Mouse (Mus musculus) CH12.LX (cell line): ENCODE data around the gene Elane. TPM values are rescaled to one million over a fixed set of nuclear protein-coding genes. Genes with fewer than 3 reads are reported as not detected.

ENCODE experiments used
- DNase-seq: peaks from one replicate; pipeline ENCODE4 v3.0.0-alpha.2; 2013; ENCODE audit errors: extremely low read depth
- H3K27ac ChIP-seq: 2 replicates; pipeline ENCODE4 v1.5.1; 2012; ENCODE audit warnings: low read depth, mild to moderate bottlenecking, control low read depth, moderate library complexity; ENCODE audit not compliant: insufficient read depth
- H3K27me3 ChIP-seq: replicated peaks from 2 replicates; pipeline ENCODE3; 2012; ENCODE audit warnings: inconsistent platforms
- H3K36me3 ChIP-seq, 2 experiments: replicated peaks in 1 of 2; 2 replicates each; pipeline versions ENCODE3 to v1.6.1; 2012; ENCODE audit warnings: inconsistent platforms in 1 of 2, low read length in 1 of 2, mild to moderate bottlenecking in 1 of 2, mixed read lengths in 1 of 2, moderate library complexity in 1 of 2; ENCODE audit not compliant: control insufficient read depth in 1 of 2, insufficient read depth in 1 of 2
- H3K4me1 ChIP-seq, 2 experiments: 2 replicates each; pipeline ENCODE4 v1.6.1; 2012; ENCODE audit warnings: inconsistent platforms in 1 of 2, moderate library complexity in 1 of 2; ENCODE audit not compliant: insufficient read depth in 2 of 2, control insufficient read depth in 1 of 2
- H3K4me2 ChIP-seq: 2 replicates; pipeline ENCODE4 v1.6.1; 2012; ENCODE audit warnings: low read depth, mild to moderate bottlenecking, control low read depth; ENCODE audit not compliant: poor library complexity, insufficient read depth, severe bottlenecking
- H3K4me3 ChIP-seq, 3 experiments: fragments of 150-350 bp in 1 of 3; sonication (generic) in 1 of 3; replicated peaks in 1 of 3; 2 replicates each; pipeline versions ENCODE3 to v1.5.1; 2011 to 2012; ENCODE audit warnings: low read depth in 2 of 3, low read length in 2 of 3, mild to moderate bottlenecking in 2 of 3, moderate library complexity in 2 of 3, control low read depth in 1 of 3, improper control_type of control experiment in 1 of 3, inconsistent platforms in 1 of 3, mixed read lengths in 1 of 3; ENCODE audit not compliant: poor library complexity in 1 of 3
- H3K79me2 ChIP-seq: replicated peaks from 2 replicates; pipeline ENCODE4 v1.6.1; 2012; ENCODE audit warnings: mild to moderate bottlenecking, moderate library complexity; ENCODE audit not compliant: control insufficient read depth, poor library complexity, insufficient read depth, severe bottlenecking; ENCODE audit errors: extremely low read depth
- H3K9ac ChIP-seq: 2 replicates; pipeline ENCODE4 v1.6.1; 2012; ENCODE audit warnings: low read depth, mild to moderate bottlenecking, control low read depth, moderate library complexity; ENCODE audit not compliant: insufficient read depth
- H3K9me3 ChIP-seq: replicated peaks from 2 replicates; pipeline ENCODE3; 2012; ENCODE audit warnings: low read length, inconsistent platforms, mixed read lengths
- E2F4 ChIP-seq: IDR thresholded peaks from 2 replicates; pipeline ENCODE4 v1.6.1; 2011; ENCODE audit warnings: low read depth, low read length, improper control_type of control experiment; ENCODE audit not compliant: insufficient replicate concordance
- EP300 ChIP-seq: IDR thresholded peaks from 2 replicates; pipeline ENCODE4 v1.6.1; 2011; ENCODE audit warnings: low read length, improper control_type of control experiment
- HCFC1 ChIP-seq: IDR thresholded peaks from 2 replicates; pipeline ENCODE4 v1.6.1; 2012; ENCODE audit warnings: low read depth, mild to moderate bottlenecking, inconsistent platforms, low read length, improper control_type of control experiment
- JUN ChIP-seq: IDR thresholded peaks from 2 replicates; pipeline ENCODE4 v1.6.1; 2011; ENCODE audit warnings: low read depth, mild to moderate bottlenecking, low read length, improper control_type of control experiment, moderate library complexity; ENCODE audit not compliant: insufficient read depth
- JUND ChIP-seq: conservative IDR thresholded peaks from 2 replicates; pipeline ENCODE4 v1.6.1; 2011; ENCODE audit warnings: low read depth, low read length, improper control_type of control experiment
- MXI1 ChIP-seq: IDR thresholded peaks from 2 replicates; pipeline ENCODE4 v1.6.1; 2011; ENCODE audit warnings: mild to moderate bottlenecking, low read depth, low read length, improper control_type of control experiment
- NELFE ChIP-seq: IDR thresholded peaks from 2 replicates; pipeline ENCODE4 v1.6.1; 2011; ENCODE audit warnings: low read depth, low read length, improper control_type of control experiment
- POLR2AphosphoS2 ChIP-seq: IDR thresholded peaks from 2 replicates; pipeline ENCODE4 v1.6.1; 2011; ENCODE audit warnings: low read depth, low read length, improper control_type of control experiment
- RAD21 ChIP-seq: IDR thresholded peaks from 2 replicates; pipeline ENCODE4 v1.6.1; 2011; ENCODE audit warnings: low read depth, mild to moderate bottlenecking, low read length, improper control_type of control experiment, moderate library complexity
- RCOR1 ChIP-seq: conservative IDR thresholded peaks from 2 replicates; pipeline ENCODE4 v1.6.1; 2012; ENCODE audit warnings: low read depth, mild to moderate bottlenecking, inconsistent platforms, low read length, improper control_type of control experiment
- SIN3A ChIP-seq: IDR thresholded peaks from 2 replicates; pipeline ENCODE4 v1.6.1; 2012; ENCODE audit warnings: low read length, improper control_type of control experiment, inconsistent platforms
- TBP ChIP-seq: conservative IDR thresholded peaks from 2 replicates; pipeline ENCODE4 v1.6.1; 2011; ENCODE audit warnings: low read depth, low read length, improper control_type of control experiment
- TCF12 ChIP-seq: IDR thresholded peaks from 2 replicates; pipeline ENCODE4 v1.6.1; 2014; ENCODE audit warnings: low read depth, mild to moderate bottlenecking, inconsistent platforms, low read length, improper control_type of control experiment
- ZC3H11A ChIP-seq: IDR thresholded peaks from 2 replicates; pipeline ENCODE4 v1.6.1; 2012; ENCODE audit warnings: low read depth, mild to moderate bottlenecking, inconsistent platforms, low read length, improper control_type of control experiment
- ZMIZ1 ChIP-seq: IDR thresholded peaks from 2 replicates; pipeline ENCODE4 v1.6.1; 2012; ENCODE audit warnings: low read depth, mild to moderate bottlenecking, inconsistent platforms, low read length, improper control_type of control experiment
- ZNF384 ChIP-seq: IDR thresholded peaks from 2 replicates; pipeline ENCODE4 v1.6.1; 2012; ENCODE audit warnings: low read depth, low read length, improper control_type of control experiment, inconsistent platforms
- dilution Hi-C: fragments of 300-500 bp; cut with MboI; formaldehyde crosslinking; loops from 2 replicates; pipeline ENCODE4 v1.14.3; 2020; ENCODE audit warnings: low sequenced_read_pairs; ENCODE audit not compliant: extremely low pct_unique_long_range_greater_than_20kb, extremely low pct_ligation_motif_present
- in situ Hi-C: fragments of 300-500 bp; cut with MboI; formaldehyde crosslinking; loops from 3 replicates; pipeline ENCODE4 v1.14.3; 2019; ENCODE audit warnings: low sequenced_read_pairs, low pct_ligation_motif_present, low pct_unique_long_range_greater_than_20kb, mixed read lengths
- polyA plus RNA-seq: library from polyadenylated mRNA; unstranded; fragments of >175 nt; gene quantifications from 2 replicates; pipeline ENCODE4 v1.2.1, GENCODE M21; 2012; ENCODE audit warnings: low read depth; ENCODE audit not compliant: insufficient read length
- total RNA-seq, 2 experiments: library from RNA; depleted of rRNA; stranded (reverse); fragments of 300-350 nt in 1 of 2; fragments of >200 nt in 1 of 2; gene quantifications; 2 replicates each; pipeline ENCODE4 v1.2.3; 2012 to 2014

The Elane gene
- total and polyA plus RNA-seq, 3 experiments: not detected

DNA sequence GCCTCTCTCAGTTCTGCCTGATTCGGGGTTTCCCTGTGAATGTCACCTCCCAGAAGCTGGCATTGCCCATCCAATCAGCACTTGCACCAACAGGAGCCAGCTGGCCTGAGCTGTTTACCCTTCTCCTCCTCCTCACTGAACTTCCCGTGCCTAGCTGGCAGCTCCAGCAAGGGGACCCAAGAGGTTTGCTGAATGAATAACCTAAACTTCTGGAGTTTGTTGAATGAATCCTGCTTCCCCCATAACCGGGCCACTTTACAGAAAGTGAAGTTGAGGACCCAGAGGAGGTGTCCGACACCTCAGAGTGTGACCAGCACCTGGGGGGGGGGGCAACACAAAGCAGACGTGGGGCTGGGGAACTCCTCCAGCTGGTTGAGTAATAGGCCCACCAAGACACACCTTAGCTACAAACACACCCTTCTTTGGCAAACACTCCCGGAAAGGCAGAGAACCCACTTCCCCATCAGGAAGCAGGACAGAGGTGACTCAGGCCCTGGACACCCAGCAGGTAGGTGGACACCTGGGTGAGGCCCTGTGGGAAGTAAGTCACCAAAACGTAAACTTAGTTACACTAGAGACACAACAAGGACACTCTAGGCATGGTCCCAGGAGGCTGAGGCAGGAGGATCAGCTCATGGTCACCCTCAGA, 29.0 kb downstream of the Elane start:
- H3K36me3 ChIP-seq: peaks cover 8 to 39% of the 10 kb centered on the region in 2 experiments
- no peak for TF ChIP-seq EP300
- TF ChIP-seq TCF12: no peak
- TF ChIP-seq NELFE: no peak
- no peak for TF ChIP-seq RCOR1
- H3K9me3 ChIP-seq: no peaks in the 10 kb centered on the region
- no peak overlapping the region for H3K4me2 ChIP-seq
- H3K27ac ChIP-seq: no peak overlapping the region
- H3K27me3 ChIP-seq: no peaks in the 10 kb centered on the region
- dilution Hi-C loops (no loop called here), in situ Hi-C loops (no loop called here)
- no peak for DNase-seq
- no peak overlapping the region for H3K4me3 ChIP-seq
- no peak overlapping the region for H3K9ac ChIP-seq
- H3K4me1 ChIP-seq: peaks cover 10 to 30% of the 10 kb centered on the region in 2 experiments
- H3K79me2 ChIP-seq: no peaks in the 10 kb centered on the region; the same call in 1 of the 2 replicates

DNA sequence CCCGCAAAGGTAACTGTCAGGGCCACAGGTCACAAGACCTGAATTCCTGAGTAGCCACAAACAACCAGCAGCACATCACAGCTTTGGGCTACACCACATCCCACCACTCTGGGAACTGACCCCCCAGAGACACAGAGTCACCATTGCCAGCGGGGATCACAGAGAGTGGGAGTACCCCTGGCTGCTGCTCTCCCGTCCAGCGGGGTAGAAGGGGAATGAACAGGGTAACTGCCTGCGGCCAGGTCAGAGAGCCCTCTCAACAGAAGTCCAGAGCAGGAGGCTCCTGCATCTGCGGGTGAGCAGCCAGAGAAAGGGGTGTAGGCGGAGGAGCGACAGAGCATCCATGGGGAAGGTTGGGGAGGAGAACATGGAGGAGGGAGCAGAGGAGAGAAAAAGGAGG, 30.0 kb downstream of the Elane start:
- H3K79me2 ChIP-seq: no peaks in the 10 kb centered on the region; the same call in 1 of the 2 replicates
- dilution Hi-C loops: no loop called here
- DNase-seq: no peak
- H3K36me3 ChIP-seq: peaks cover 4 to 30% of the 10 kb centered on the region in 2 experiments
- TF ChIP-seq POLR2AphosphoS2 (no peak), JUN (no peak), SIN3A (no peak), ZMIZ1 (no peak), RAD21 (no peak), MXI1 (no peak), E2F4 (no peak), NELFE (no peak), ZNF384 (no peak), JUND (no peak), TBP (no peak), HCFC1 (no peak), ZC3H11A (no peak)
- TF ChIP-seq, all 38 proteins: peak for 0
- peak overlapping the region; percentile 83 to 93 (median 87) for H3K4me3 ChIP-seq
- in situ Hi-C loops: no loop called here
- no peak overlapping the region for H3K27ac ChIP-seq
- H3K9ac ChIP-seq: peak overlapping the region; percentile 94
- H3K9me3 ChIP-seq: no peaks in the 10 kb centered on the region
- H3K4me2 ChIP-seq: peak overlapping the region; percentile 55
- peaks cover 10 to 30% of the 10 kb centered on the region in 2 experiments for H3K4me1 ChIP-seq
- H3K27me3 ChIP-seq: no peaks in the 10 kb centered on the region
